Mouse (Mus musculus) testis, adult 2 months (tissue): ENCODE results near the gene Trim25. TPM values are rescaled to one million over a fixed set of nuclear protein-coding genes. Genes with fewer than 3 reads are reported as not detected.
"Not testable (repeated sequence)": the region's sequence is repeated elsewhere in the genome, so short reads cannot be mapped to it uniquely, and the experiment has no call there.

Experiments used
- H3K27ac ChIP-seq: fragments of 200-500 bp; 2 replicates; pipeline ENCODE4 v1.5.1; 2012; ENCODE audit warnings: low read depth, low read length; ENCODE audit not compliant: control insufficient read depth, insufficient read depth
- H3K27me3 ChIP-seq: fragments of 200-500 bp; 2 replicates; pipeline ENCODE4 v1.6.1; 2012; ENCODE audit warnings: mild to moderate bottlenecking, low read length, moderate library complexity; ENCODE audit not compliant: control insufficient read depth, insufficient read depth
- H3K36me3 ChIP-seq: fragments of 200-500 bp; 2 replicates; pipeline ENCODE4 v1.6.1; 2012; ENCODE audit warnings: mild to moderate bottlenecking, low read length; ENCODE audit not compliant: control insufficient read depth, insufficient read depth
- H3K4me1 ChIP-seq: fragments of 200-500 bp; 2 replicates; pipeline ENCODE4 v1.6.1; 2012; ENCODE audit warnings: low read length; ENCODE audit not compliant: control insufficient read depth, insufficient read depth
- H3K4me3 ChIP-seq: fragments of 200-500 bp; 2 replicates; pipeline ENCODE4 v1.5.1; 2012; ENCODE audit warnings: low read depth, mild to moderate bottlenecking, low read length, moderate library complexity, mixed read lengths; ENCODE audit not compliant: control insufficient read depth
- CTCF ChIP-seq: fragments of 200-500 bp; IDR thresholded peaks from 2 replicates; pipeline ENCODE4 v1.5.1; 2012; ENCODE audit warnings: low read depth, mild to moderate bottlenecking, inconsistent platforms, low read length, moderate library complexity; ENCODE audit not compliant: control insufficient read depth, insufficient read depth, insufficient replicate concordance
- POLR2A ChIP-seq: fragments of 200-500 bp; IDR thresholded peaks from 2 replicates; pipeline ENCODE4 v1.6.1; 2012; ENCODE audit warnings: low read depth, mild to moderate bottlenecking, inconsistent platforms, low read length, moderate library complexity; ENCODE audit not compliant: control insufficient read depth
- polyA plus RNA-seq: library from polyadenylated mRNA; depleted of rRNA; stranded (reverse); fragments of >200 nt; gene quantifications from 2 replicates; pipeline ENCODE4 v1.2.3, GENCODE M21; 2012

Trim25 gene
- polyA plus RNA-seq, 1 experiment: 4.3 TPM

- H3K27ac ChIP-seq: no peak overlapping the region
- H3K27me3 ChIP-seq: no peaks in the 10 kb centered on the region
Observed at GRCm38 (mm10) chr11:88996427-88996826, 2.7 kb upstream of the Trim25 start.

DNA sequence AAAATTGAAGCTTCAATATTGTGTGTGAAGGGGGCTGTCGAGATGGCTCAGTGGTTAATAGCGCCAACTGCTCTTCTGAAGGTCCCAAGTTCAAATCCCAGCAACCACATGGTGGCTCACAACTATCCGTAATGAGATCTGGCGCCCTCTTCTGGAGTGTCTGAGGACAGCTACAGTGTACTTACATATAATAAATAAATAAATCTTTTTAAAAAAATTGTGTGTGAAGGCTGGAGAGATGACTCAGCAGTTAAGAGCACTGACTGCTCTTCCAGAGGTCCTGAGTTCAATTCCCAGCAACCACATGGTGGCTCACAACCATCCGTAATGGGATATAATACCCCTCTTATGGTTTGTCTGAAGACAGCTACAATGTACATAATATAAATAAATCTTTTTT is 1.8 kb upstream of the Trim25 start:
- H3K27ac ChIP-seq, H3K4me3 ChIP-seq, H3K36me3 ChIP-seq: not testable (repeated sequence)

More at GRCm38 (mm10) chr11:88996427-88996826, 2.7 kb upstream of the Trim25 start:
- TF ChIP-seq CTCF: no peak
- no peak for TF ChIP-seq POLR2A
- Histone ChIP-seq H3K4me1 (peaks cover 10% of the 10 kb centered on the region), H3K4me3 (no peak overlapping the region), H3K36me3 (no peaks in the 10 kb centered on the region)

DNA sequence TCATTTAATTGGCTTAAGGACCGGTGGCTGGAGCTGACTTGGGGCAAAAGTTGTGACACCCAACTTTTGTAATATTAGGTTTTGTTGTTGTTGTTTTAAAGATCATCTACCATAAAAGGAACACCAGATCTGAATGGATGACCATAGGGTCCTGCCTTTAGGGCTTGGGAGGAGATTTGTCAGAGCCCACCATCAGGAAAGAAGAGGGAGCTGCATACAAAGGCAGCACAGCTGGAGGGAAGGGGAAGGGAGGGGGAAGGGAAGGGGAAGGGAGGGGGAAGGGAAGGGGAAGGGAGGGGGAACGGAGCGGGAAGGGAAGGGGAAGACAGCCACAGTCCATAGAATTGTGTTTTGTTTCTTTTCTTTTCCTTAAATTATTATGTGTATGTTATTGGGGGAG is 770 bp upstream of the Trim25 start:
- Histone ChIP-seq H3K27me3 (no peaks in the 10 kb centered on the region), H3K4me3 (no peak overlapping the region)
- TF ChIP-seq CTCF: no peak
- no peak for TF ChIP-seq POLR2A

More for the DNA sequence above, 1.8 kb upstream of the Trim25 start:
- H3K27me3 ChIP-seq, H3K4me1 ChIP-seq: not testable (repeated sequence)

DNA sequence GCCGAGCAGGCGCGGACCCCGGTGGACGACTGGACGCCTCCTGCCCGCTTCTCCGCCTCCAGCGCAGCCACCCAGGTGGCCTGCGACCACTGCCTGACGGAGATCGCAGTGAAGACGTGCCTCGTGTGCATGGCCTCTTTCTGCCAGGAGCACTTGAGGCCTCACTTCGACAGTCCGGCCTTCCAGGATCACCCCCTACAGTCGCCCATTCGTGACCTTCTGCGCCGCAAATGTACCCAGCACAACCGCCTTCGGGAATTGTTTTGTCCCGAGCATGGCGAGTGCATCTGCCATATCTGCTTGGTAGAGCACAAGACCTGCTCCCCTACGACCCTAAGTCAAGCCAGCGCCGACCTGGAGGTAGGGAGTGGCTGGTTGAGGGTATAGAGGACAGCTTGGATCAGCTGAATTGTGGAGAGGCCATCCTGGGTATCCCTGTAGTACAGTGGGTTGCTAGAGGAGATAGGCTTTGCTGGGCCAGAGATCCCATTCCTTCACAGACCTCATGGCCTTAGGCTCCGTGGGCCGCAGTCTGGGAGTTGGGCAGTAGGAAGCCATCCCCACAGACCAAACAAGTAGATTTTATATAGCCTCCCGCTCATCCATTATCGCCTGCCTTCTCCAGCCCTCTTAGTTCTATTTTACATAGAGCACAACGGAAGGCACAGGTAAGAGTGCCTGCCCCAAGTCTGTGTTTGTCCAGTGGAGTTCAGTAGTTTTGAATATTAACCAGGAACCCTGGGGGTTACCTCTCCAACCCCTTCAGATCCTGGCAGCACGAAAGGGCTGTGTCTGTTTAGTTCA is 749 bp downstream of the Trim25 start:
- TF ChIP-seq POLR2A (no peak), CTCF (no peak)
- Histone ChIP-seq H3K27ac (peak overlapping the region; percentile 84), H3K4me3 (peak overlapping the region; percentile 88), H3K4me1 (peaks cover 10% of the 10 kb centered on the region), H3K27me3 (no peaks in the 10 kb centered on the region), H3K36me3 (no peaks in the 10 kb centered on the region)

More for the DNA sequence above, 770 bp upstream of the Trim25 start:
- Histone ChIP-seq H3K27ac (no peak overlapping the region), H3K4me1 (peaks cover 10% of the 10 kb centered on the region), H3K36me3 (no peaks in the 10 kb centered on the region)

DNA sequence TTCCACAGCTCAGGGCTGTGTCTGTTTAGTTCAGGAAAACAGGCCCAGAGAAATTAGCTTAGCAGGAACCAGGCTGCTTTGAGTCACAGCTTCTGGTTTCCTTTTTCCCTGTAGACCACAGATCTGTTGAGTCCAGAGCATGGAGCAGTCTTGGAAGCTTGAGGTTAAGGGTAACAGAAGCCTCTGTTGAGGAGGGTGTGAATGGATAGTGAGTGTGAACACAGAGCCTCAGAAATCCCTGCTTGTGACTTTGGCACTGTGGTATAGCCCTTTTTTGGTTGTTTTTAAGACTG is 1.3 kb downstream of the Trim25 start:
- TF ChIP-seq CTCF (no peak), POLR2A (no peak)
- H3K4me3 ChIP-seq: no peak overlapping the region; the same call in 1 of the 2 replicates
- no peaks in the 10 kb centered on the region for H3K27me3 ChIP-seq
- no peaks in the 10 kb centered on the region for H3K36me3 ChIP-seq
- no peak overlapping the region for H3K27ac ChIP-seq
- H3K4me1 ChIP-seq: peaks cover 10% of the 10 kb centered on the region

GRCm38 (mm10) chr11:89001569-89001968 is 2.4 kb downstream of the Trim25 start:
- H3K36me3 ChIP-seq: no peaks in the 10 kb centered on the region
- TF ChIP-seq POLR2A (no peak), CTCF (no peak)

GRCm38 (mm10) chr11:89002068-89002467 is 2.9 kb downstream of the Trim25 start:
- Histone ChIP-seq H3K4me1 (peaks cover 10% of the 10 kb centered on the region), H3K27ac (no peak overlapping the region), H3K36me3 (no peaks in the 10 kb centered on the region), H3K27me3 (no peaks in the 10 kb centered on the region), H3K4me3 (no peak overlapping the region)
- TF ChIP-seq POLR2A (no peak), CTCF (no peak)

More at GRCm38 (mm10) chr11:89001569-89001968, 2.4 kb downstream of the Trim25 start:
- peaks cover 10% of the 10 kb centered on the region for H3K4me1 ChIP-seq
- H3K4me3 ChIP-seq: no peak overlapping the region
- no peak overlapping the region for H3K27ac ChIP-seq
- no peaks in the 10 kb centered on the region for H3K27me3 ChIP-seq
